Mouse (Mus musculus): ENCODE data around the gene Vps26c.
"Not testable (repeated sequence)": the region's sequence is repeated elsewhere in the genome, so short reads cannot be mapped to it uniquely, and the experiment has no call there.

- TF ChIP-seq CTCF (IDR thresholded peaks at IDR 0.05; ENCODE audit: low read depth, low read length); POLR2A (IDR thresholded peaks at IDR 0.05; ENCODE audit: extremely low read depth, insufficient read depth, low read length): not testable (repeated sequence)
Measured at GRCm38 (mm10) chr16:94497176-94497575, 29.5 kb downstream of the Vps26c start.

Data from liver, adult 2 months (tissue).